Mouse (Mus musculus) midbrain, embryonic 11.5 days (tissue): ENCODE measurements around the gene Mapk8. TPM values are rescaled to one million over a fixed set of nuclear protein-coding genes. Genes with fewer than 3 reads are reported as not detected.

Experiments used
- ATAC-seq: fragments of 200-750 bp; cut with Nextera tagmentation; 2 replicates; pipeline ENCODE4 v1.8.0; 2017; ENCODE audit warnings: moderate TSS enrichment, moderate library complexity; ENCODE audit not compliant: low FRiP score
- DNase-seq: peaks from one replicate; pipeline ENCODE4 v3.0.0; 2015; ENCODE audit warnings: low spot score; ENCODE audit errors: missing footprints
- H3K27ac ChIP-seq: fragments of 300-500 bp; sonication (generic); 2 replicates; pipeline ENCODE4 v1.5.1; 2014; ENCODE audit warnings: low read depth, low read length
- H3K27me3 ChIP-seq: fragments of 300-500 bp; sonication (generic); 2 replicates; pipeline ENCODE4 v1.6.1; 2014; ENCODE audit warnings: mild to moderate bottlenecking, low read length, moderate library complexity, mixed read lengths; ENCODE audit not compliant: control insufficient read depth, insufficient read depth
- H3K36me3 ChIP-seq: fragments of 300-500 bp; sonication (generic); 2 replicates; pipeline ENCODE4 v1.6.1; 2014; ENCODE audit warnings: mild to moderate bottlenecking, low read length, moderate library complexity, mixed read lengths; ENCODE audit not compliant: control insufficient read depth, insufficient read depth
- H3K4me1 ChIP-seq: fragments of 300-500 bp; sonication (generic); 2 replicates; pipeline ENCODE4 v1.6.1; 2014; ENCODE audit warnings: low read length; ENCODE audit not compliant: control insufficient read depth, insufficient read depth
- H3K4me2 ChIP-seq: fragments of 300-500 bp; sonication (generic); 2 replicates; pipeline ENCODE4 v1.6.1; 2014; ENCODE audit warnings: mild to moderate bottlenecking, moderate library complexity
- H3K4me3 ChIP-seq: fragments of 300-500 bp; sonication (generic); 2 replicates; pipeline ENCODE4 v1.5.1; 2014; ENCODE audit warnings: low read depth, low read length
- H3K9ac ChIP-seq: fragments of 300-500 bp; sonication (generic); 2 replicates; pipeline ENCODE4 v1.6.1; 2014; ENCODE audit warnings: low read length
- H3K9me3 ChIP-seq: fragments of 300-500 bp; sonication (generic); 2 replicates; pipeline ENCODE4 v1.6.1; 2016; ENCODE audit warnings: low read length; ENCODE audit not compliant: control insufficient read depth
- WGBS: fragments of 180-500 bp; shearing (Covaris S2); extraction: QIAGEN DNeasy Blood & Tissue Kit; methylation state at CpG from one replicate; pipeline ENCODE4 v1.1.7; 2014; 5-methylcytosine and 5-hydroxymethylcytosine counted together
- polyA plus RNA-seq: library from polyadenylated mRNA; unstranded; fragments of >200 nt; fragmentation: Nextera tagmentation; extraction: Ambion mirVana; gene quantifications from 2 replicates; pipeline ENCODE4 v1.2.1, GENCODE M21; 2014

The Mapk8 gene
- polyA plus RNA-seq, 1 experiment from 2014 or later: 27.4 TPM

DNA sequence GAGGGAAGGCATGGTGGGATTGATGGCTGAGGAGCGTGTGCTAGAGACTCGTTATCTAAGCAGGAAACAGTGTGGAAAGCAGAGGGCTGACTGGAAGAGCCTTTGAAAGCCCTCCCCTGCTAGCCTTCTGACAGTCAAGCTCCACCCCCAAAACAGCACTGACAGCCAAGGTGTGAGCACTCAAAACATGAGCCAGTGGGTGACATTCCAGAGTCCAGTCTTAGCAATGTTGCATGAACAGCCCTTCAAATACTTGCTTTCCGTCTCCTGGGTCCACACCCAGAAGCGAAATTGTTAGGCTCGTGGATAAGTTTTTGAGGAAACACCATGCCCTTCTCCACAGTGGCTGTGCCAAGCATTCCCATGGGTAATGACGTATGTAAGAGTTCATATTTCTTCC is 100.4 kb downstream of the Mapk8 start:
- ATAC-seq (no peak), DNase-seq (no peak)
- peaks cover 17% of the 10 kb centered on the region for H3K27me3 ChIP-seq
- no peak overlapping the region for H3K27ac ChIP-seq
- 85% methylated on average over 6 of the region's 6 CpGs for WGBS
- no peak overlapping the region for H3K4me2 ChIP-seq
- no peaks in the 10 kb centered on the region for H3K9me3 ChIP-seq
- no peak overlapping the region for H3K4me3 ChIP-seq
- H3K9ac ChIP-seq: no peak overlapping the region
- no peaks in the 10 kb centered on the region for H3K36me3 ChIP-seq
- 0 out of 2 replicates have a peak, but pooled peaks cover 4% of the 10 kb centered on the region for H3K4me1 ChIP-seq

- no peak overlapping the region for H3K27ac ChIP-seq
- H3K4me3 ChIP-seq: no peak overlapping the region
- ATAC-seq (no peak), DNase-seq (no peak)
- H3K9ac ChIP-seq: no peak overlapping the region
- WGBS: 90% methylated on average over 14 of the region's 14 CpGs
- H3K4me1 ChIP-seq: no peaks in the 10 kb centered on the region
- H3K36me3 ChIP-seq: no peaks in the 10 kb centered on the region
- no peaks in the 10 kb centered on the region for H3K9me3 ChIP-seq
- H3K27me3 ChIP-seq: no peaks in the 10 kb centered on the region
- H3K4me2 ChIP-seq: no peak overlapping the region
Measured at GRCm38 (mm10) chr14:33343131-33343725, 103.7 kb downstream of the Mapk8 start.

DNA sequence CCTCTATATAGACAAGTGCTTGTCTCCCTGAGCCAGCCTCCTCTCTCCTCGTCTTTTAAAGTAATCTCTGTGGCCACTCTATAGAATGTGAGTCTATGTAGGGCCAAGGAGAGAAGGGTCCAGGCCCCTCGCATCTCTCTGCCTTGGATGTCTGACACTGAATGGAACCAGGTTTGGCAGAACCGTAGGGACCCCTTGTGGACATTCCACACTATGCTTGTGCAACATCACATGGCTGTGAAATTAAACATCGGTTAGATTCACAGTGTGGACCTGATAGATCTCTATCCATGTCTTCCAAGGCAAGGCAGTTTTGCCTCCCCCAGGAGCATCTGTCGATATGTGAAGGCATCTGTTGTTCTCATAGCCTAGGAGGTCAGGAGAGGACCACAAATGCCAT is 108.3 kb downstream of the Mapk8 start:
- H3K4me3 ChIP-seq: no peak overlapping the region
- no peak for ATAC-seq
- no peak overlapping the region for H3K27ac ChIP-seq
- no peaks in the 10 kb centered on the region for H3K4me1 ChIP-seq
- no peak overlapping the region for H3K4me2 ChIP-seq
- no peaks in the 10 kb centered on the region for H3K36me3 ChIP-seq
- H3K27me3 ChIP-seq: no peaks in the 10 kb centered on the region
- DNase-seq: no peak
- H3K9me3 ChIP-seq: no peaks in the 10 kb centered on the region
- H3K9ac ChIP-seq: no peak overlapping the region
- 74% methylated on average over 5 of the region's 5 CpGs for WGBS

- H3K27ac ChIP-seq: no peak overlapping the region
- H3K27me3 ChIP-seq: no peaks in the 10 kb centered on the region
- no peaks in the 10 kb centered on the region for H3K36me3 ChIP-seq
- no peaks in the 10 kb centered on the region for H3K9me3 ChIP-seq
- H3K4me3 ChIP-seq: no peak overlapping the region
- ATAC-seq (no peak), DNase-seq (no peak)
- WGBS: 75% methylated on average over 6 of the region's 6 CpGs
- H3K9ac ChIP-seq: no peak overlapping the region
- H3K4me1 ChIP-seq: no peaks in the 10 kb centered on the region
- H3K4me2 ChIP-seq: no peak overlapping the region
Measured at GRCm38 (mm10) chr14:33335733-33336132, 111.2 kb downstream of the Mapk8 start.

DNA sequence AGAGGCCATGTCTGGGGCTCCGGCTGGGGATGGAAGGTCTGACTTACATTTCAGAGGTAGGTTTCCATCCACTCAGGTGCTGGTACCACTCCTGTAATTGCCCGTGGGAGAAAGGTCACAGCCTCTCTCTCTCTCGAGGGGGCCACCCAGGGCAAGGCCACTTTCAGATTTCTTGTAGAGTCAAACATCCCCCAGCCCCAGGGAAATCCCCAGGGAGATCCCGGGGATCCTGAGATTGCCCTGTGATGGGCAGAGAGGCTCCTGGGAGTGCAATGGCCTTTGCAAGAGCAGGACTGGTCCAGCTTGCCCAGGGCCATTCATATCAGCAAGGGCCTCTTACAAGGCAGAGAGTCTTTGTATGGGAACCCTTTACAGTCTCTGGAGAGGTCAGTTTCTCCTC is 112.6 kb downstream of the Mapk8 start:
- no peak overlapping the region for H3K9ac ChIP-seq
- H3K27ac ChIP-seq: no peak overlapping the region
- 85% methylated on average over 4 of the region's 4 CpGs for WGBS
- no peak overlapping the region for H3K4me2 ChIP-seq
- no peak for ATAC-seq
- H3K4me1 ChIP-seq: no peaks in the 10 kb centered on the region
- H3K9me3 ChIP-seq: no peaks in the 10 kb centered on the region
- no peaks in the 10 kb centered on the region for H3K27me3 ChIP-seq
- H3K36me3 ChIP-seq: no peaks in the 10 kb centered on the region
- no peak for DNase-seq
- no peak overlapping the region for H3K4me3 ChIP-seq

DNA sequence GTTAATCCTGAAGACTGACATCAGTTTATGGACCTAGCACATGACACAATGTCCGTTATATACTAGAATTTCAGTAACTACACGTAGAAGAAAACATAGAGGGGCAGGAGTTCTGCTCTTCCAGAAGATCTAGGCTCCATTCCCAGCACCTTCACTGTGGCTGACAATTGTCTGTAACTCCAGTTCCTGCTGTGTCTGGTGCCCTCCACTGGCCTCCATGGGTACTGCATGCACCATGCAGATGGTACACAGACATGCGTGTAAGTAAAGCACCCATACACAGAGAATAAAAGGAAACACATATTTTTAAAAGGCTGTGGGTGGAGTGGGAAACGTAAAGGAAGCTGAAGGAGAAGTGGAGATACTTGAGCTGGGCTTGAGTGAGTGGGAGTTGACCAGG is 113.1 kb downstream of the Mapk8 start:
- H3K4me2 ChIP-seq: no peak overlapping the region
- DNase-seq: peak; percentile 90
- H3K4me3 ChIP-seq: no peak overlapping the region
- no peak overlapping the region for H3K27ac ChIP-seq
- H3K4me1 ChIP-seq: no peaks in the 10 kb centered on the region
- H3K36me3 ChIP-seq: no peaks in the 10 kb centered on the region
- WGBS: 85% methylated on average over 4 of the region's 4 CpGs
- no peak for ATAC-seq
- H3K9ac ChIP-seq: no peak overlapping the region
- H3K9me3 ChIP-seq: no peaks in the 10 kb centered on the region
- no peaks in the 10 kb centered on the region for H3K27me3 ChIP-seq

- no peak overlapping the region for H3K4me3 ChIP-seq
- no peaks in the 10 kb centered on the region for H3K27me3 ChIP-seq
- no peak for ATAC-seq
- H3K4me2 ChIP-seq: no peak overlapping the region
- H3K36me3 ChIP-seq: no peaks in the 10 kb centered on the region
- no peaks in the 10 kb centered on the region for H3K9me3 ChIP-seq
- H3K4me1 ChIP-seq: peaks cover 3% of the 10 kb centered on the region
- no peak overlapping the region for H3K9ac ChIP-seq
- no peak for DNase-seq
- H3K27ac ChIP-seq: no peak overlapping the region
- 31% methylated on average over 4 of the region's 4 CpGs for WGBS
Measured at GRCm38 (mm10) chr14:33331627-33332026, 115.3 kb downstream of the Mapk8 start.

GRCm38 (mm10) chr14:33330986-33331385 is 116.0 kb downstream of the Mapk8 start:
- H3K4me3 ChIP-seq: no peak overlapping the region
- H3K36me3 ChIP-seq: no peaks in the 10 kb centered on the region
- no peaks in the 10 kb centered on the region for H3K9me3 ChIP-seq
- whole genome bisulfite sequencing: 58% methylated on average over 4 of the region's 4 CpGs
- DNase-seq: no peak
- no peaks in the 10 kb centered on the region for H3K27me3 ChIP-seq
- no peak overlapping the region for H3K27ac ChIP-seq
- no peak overlapping the region for H3K4me2 ChIP-seq
- H3K4me1 ChIP-seq: peaks cover 3% of the 10 kb centered on the region
- ATAC-seq: no peak
- H3K9ac ChIP-seq: no peak overlapping the region

DNA sequence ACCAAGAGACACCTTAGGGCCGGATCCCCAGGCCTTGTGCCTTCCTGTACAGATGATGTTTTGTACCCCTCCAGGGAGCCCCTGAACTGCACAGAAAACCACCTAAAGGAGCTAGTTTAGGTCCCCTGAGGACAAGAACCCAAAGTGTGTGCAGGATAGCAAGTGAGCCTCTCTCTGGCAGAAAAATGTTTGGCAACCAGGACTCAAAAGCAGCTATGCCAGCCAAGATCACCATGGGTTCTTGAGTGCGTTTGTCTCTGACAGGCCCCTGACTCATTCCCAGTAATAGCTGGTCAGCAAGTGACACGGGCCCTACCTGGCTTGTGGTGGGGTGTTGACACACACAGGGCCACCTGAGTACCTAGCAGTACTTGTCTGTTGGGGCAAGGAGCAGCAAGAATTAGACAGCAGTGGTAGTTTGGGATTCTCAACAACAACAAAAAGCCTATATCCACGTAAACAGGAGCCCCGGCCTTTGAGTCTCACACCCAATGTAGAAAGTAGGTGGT is 117.6 kb downstream of the Mapk8 start:
- no peak for DNase-seq
- H3K9ac ChIP-seq: no peak overlapping the region
- H3K4me2 ChIP-seq: no peak overlapping the region
- no peak overlapping the region for H3K27ac ChIP-seq
- H3K36me3 ChIP-seq: no peaks in the 10 kb centered on the region
- no peaks in the 10 kb centered on the region for H3K9me3 ChIP-seq
- ATAC-seq: no peak
- H3K4me1 ChIP-seq: peaks cover 3% of the 10 kb centered on the region
- H3K4me3 ChIP-seq: no peak overlapping the region
- no peaks in the 10 kb centered on the region for H3K27me3 ChIP-seq
- 88% methylated on average over 5 of the region's 5 CpGs for WGBS
